Mouse (Mus musculus): ENCODE results near the gene Calhm3. TPM values are rescaled to one million over a fixed set of nuclear protein-coding genes. Genes with fewer than 3 reads are reported as not detected.
A peak's percentile ranks its signal among the peaks of the same experiment; 100 is the strongest.

Calhm3 gene
- polyA plus RNA-seq, 1 experiment from 2014 or later, result not detected

DNA sequence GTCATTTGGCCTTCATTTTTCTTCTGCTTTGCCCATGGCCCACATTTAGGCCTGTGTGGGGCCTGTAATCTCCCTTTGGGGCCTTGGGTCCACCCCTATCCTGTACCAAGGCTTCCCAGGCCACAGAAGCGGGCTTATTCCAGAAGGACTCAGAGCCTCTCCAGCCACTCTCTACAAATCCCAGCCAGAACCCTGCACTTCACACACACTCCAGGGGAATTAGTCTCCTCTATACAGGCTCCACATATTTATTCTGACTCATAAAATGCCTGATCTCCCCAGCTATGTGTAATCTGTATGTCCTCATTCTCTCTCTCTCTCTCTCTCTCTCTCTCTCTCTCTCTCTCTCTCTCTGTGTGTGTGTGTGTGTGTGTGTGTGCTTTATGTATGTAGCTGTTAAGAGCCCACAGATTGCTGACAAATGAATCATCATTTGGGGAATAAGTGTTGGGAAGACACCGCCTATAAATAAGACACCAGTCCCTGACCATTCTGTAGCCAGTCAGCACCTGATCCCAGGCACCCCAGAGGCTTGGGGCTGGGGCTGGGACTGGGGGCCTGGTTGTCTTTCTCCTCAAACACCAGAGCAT is 19.4 kb upstream of the Calhm3 start:
- Histone ChIP-seq H3K27me3 (ENCODE audit: control insufficient read depth, insufficient read depth, low read length) (peaks cover 42% of the 10 kb centered on the region), H3K27ac (ENCODE audit: low read depth, low read length) (no peak overlapping the region), H3K4me2 (no peak overlapping the region), H3K36me3 (ENCODE audit: control insufficient read depth, insufficient read depth, low read length) (no peaks in the 10 kb centered on the region), H3K4me1 (ENCODE audit: control insufficient read depth, insufficient read depth, low read length) (no peaks in the 10 kb centered on the region), H3K9ac (ENCODE audit: low read depth, low read length) (no peak overlapping the region), H3K4me3 (ENCODE audit: low read depth, low read length) (no peak overlapping the region), H3K9me3 (replicated peaks; ENCODE audit: control insufficient read depth, low read length) (peaks cover 5% of the 10 kb centered on the region)
- WGBS (ENCODE audit: insufficient replicate concordance), result 89% methylated on average over 2 of the region's 2 CpGs
- ATAC-seq (replicated peaks; ENCODE audit: insufficient number of reproducible peaks, low FRiP score, low TSS enrichment), result no peak

DNA sequence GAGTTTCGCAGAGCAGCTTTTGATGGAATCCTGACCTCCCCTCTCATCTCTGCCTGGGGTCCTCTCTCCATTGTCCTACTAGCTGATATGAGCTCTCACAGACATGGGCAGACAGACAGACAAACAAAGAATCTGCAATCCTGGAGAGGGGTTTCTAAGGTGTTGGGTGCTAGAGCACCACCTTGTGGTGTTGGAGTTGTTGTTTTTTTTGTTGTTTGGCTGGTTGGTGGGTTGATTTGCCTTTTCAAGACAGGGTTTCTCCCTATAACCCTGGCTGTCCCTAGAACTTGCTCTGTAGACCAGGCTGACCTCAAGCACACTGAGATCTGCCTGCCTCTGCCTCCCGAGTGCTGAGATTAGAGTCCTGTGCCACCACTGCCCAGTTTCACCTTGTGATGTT is 17.9 kb upstream of the Calhm3 start:
- H3K4me2 ChIP-seq, result no peak overlapping the region
- H3K36me3 ChIP-seq (ENCODE audit: control insufficient read depth, insufficient read depth, low read length), result no peaks in the 10 kb centered on the region
- peaks cover 32% of the 10 kb centered on the region for H3K27me3 ChIP-seq (ENCODE audit: control insufficient read depth, insufficient read depth, low read length)
- H3K27ac ChIP-seq (ENCODE audit: low read depth, low read length), result no peak overlapping the region
- no peaks in the 10 kb centered on the region for H3K9me3 ChIP-seq (replicated peaks; ENCODE audit: control insufficient read depth, low read length)
- WGBS (ENCODE audit: insufficient replicate concordance), result 41% methylated on average over 2 of the region's 2 CpGs
- H3K4me3 ChIP-seq (ENCODE audit: low read depth, low read length), result no peak overlapping the region
- no peaks in the 10 kb centered on the region for H3K4me1 ChIP-seq (ENCODE audit: control insufficient read depth, insufficient read depth, low read length)
- H3K9ac ChIP-seq (ENCODE audit: low read depth, low read length), result no peak overlapping the region
- no peak for ATAC-seq (replicated peaks; ENCODE audit: insufficient number of reproducible peaks, low FRiP score, low TSS enrichment)

DNA sequence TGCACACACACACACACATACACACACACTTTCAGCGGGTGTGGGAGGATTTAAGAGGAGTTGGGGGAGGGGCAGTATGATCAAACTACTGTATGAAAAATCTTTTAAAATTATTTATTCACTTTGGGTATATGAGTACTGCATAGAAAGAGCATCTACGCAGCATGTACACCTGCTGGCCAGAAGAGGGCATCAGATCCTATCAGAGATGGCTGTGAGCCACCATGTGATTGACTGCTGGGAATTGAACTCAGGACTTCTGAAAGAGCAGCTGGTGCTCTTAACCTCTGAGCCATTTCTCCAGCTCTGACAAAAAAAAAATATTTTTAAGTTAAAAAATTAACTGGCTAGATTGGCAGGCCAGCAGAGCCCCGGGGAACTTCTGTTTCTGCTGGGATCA is 17.0 kb upstream of the Calhm3 start:
- H3K36me3 ChIP-seq (ENCODE audit: control insufficient read depth, insufficient read depth, low read length), result no peaks in the 10 kb centered on the region
- H3K9me3 ChIP-seq (replicated peaks; ENCODE audit: control insufficient read depth, low read length), result no peaks in the 10 kb centered on the region
- H3K27me3 ChIP-seq (ENCODE audit: control insufficient read depth, insufficient read depth, low read length), result peaks cover 22% of the 10 kb centered on the region
- H3K4me1 ChIP-seq (ENCODE audit: control insufficient read depth, insufficient read depth, low read length), result no peaks in the 10 kb centered on the region
- H3K9ac ChIP-seq (ENCODE audit: low read depth, low read length), result no peak overlapping the region
- H3K4me3 ChIP-seq (ENCODE audit: low read depth, low read length), result no peak overlapping the region
- no peak for ATAC-seq (replicated peaks; ENCODE audit: insufficient number of reproducible peaks, low FRiP score, low TSS enrichment)
- WGBS (ENCODE audit: insufficient replicate concordance), result 54% methylated on average over 3 of the region's 3 CpGs
- no peak overlapping the region for H3K4me2 ChIP-seq
- H3K27ac ChIP-seq (ENCODE audit: low read depth, low read length), result no peak overlapping the region

DNA sequence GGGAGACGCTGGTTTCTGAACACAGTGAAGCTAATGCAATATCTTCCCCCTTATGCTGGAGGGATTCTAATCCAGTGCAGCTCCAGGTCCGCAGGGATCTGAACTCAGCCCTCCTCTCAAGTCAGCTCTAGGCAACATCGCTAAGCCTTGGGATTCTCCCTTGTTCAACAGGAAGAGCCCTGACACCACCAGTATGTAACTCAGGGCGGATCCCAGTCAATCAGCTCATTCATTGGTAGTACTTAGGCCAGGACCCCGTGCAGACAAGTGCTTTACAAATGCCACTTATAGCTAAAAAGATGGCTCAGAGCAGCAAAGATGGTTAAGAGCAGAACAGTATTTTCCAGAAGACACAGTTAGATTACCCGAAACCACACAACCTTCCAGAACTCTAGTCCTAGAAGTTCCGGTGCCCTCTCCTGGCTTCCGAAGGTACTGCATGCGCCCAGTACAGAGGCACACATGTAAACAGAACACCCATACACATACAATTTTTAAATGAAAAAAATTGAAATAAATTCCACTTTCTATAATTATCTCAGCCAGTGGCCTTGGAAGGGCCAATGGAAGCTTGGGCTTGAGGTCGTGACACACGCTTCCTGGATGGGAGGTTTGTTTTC is 11.3 kb upstream of the Calhm3 start:
- ATAC-seq (replicated peaks; ENCODE audit: insufficient number of reproducible peaks, low FRiP score, low TSS enrichment), result no peak
- peak overlapping the region; percentile 65 for H3K4me2 ChIP-seq
- 0 out of 2 replicates have a peak overlapping the region, but pooled peaks have one; percentile 46 for H3K9ac ChIP-seq (ENCODE audit: low read depth, low read length)
- H3K27ac ChIP-seq (ENCODE audit: low read depth, low read length), result no peak overlapping the region
- no peaks in the 10 kb centered on the region for H3K36me3 ChIP-seq (ENCODE audit: control insufficient read depth, insufficient read depth, low read length)
- H3K4me3 ChIP-seq (ENCODE audit: low read depth, low read length), result peak overlapping the region; percentile 21
- peaks cover 4% of the 10 kb centered on the region; the same call in 1 of the 2 replicates for H3K4me1 ChIP-seq (ENCODE audit: control insufficient read depth, insufficient read depth, low read length)
- WGBS (ENCODE audit: insufficient replicate concordance), result 21% methylated on average over 11 of the region's 11 CpGs
- H3K9me3 ChIP-seq (replicated peaks; ENCODE audit: control insufficient read depth, low read length), result no peaks in the 10 kb centered on the region
- no peaks in the 10 kb centered on the region for H3K27me3 ChIP-seq (ENCODE audit: control insufficient read depth, insufficient read depth, low read length)

DNA sequence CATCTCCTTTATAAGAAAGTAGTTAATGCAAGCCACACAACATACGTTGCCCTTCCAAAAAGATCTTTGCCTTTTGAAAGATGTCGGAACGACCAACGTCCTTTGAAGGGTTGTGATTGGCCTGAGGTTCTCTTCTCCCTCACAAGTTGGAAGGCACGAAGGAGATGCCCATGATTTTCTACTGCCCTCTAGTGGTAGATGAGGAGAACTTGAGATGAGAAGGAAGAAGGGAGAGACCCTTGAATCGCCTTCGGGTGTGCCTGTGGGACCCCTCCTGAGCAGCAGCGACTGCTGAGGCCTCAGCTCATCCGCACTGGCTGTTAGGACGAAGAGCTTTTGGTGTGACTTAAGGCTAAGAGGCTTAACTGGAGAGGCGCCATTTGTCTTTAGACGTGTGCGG is 10.7 kb upstream of the Calhm3 start:
- H3K4me3 ChIP-seq (ENCODE audit: low read depth, low read length), result peak overlapping the region; percentile 21
- H3K9me3 ChIP-seq (replicated peaks; ENCODE audit: control insufficient read depth, low read length), result no peaks in the 10 kb centered on the region
- H3K9ac ChIP-seq (ENCODE audit: low read depth, low read length), result 0 out of 2 replicates have a peak overlapping the region, but pooled peaks have one; percentile 46
- 7% methylated on average over 13 of the region's 13 CpGs for WGBS (ENCODE audit: insufficient replicate concordance)
- no peaks in the 10 kb centered on the region for H3K36me3 ChIP-seq (ENCODE audit: control insufficient read depth, insufficient read depth, low read length)
- no peak for ATAC-seq (replicated peaks; ENCODE audit: insufficient number of reproducible peaks, low FRiP score, low TSS enrichment)
- peak overlapping the region; percentile 65 for H3K4me2 ChIP-seq
- peaks cover 4% of the 10 kb centered on the region; the same call in 1 of the 2 replicates for H3K4me1 ChIP-seq (ENCODE audit: control insufficient read depth, insufficient read depth, low read length)
- no peaks in the 10 kb centered on the region for H3K27me3 ChIP-seq (ENCODE audit: control insufficient read depth, insufficient read depth, low read length)
- no peak overlapping the region for H3K27ac ChIP-seq (ENCODE audit: low read depth, low read length)

DNA sequence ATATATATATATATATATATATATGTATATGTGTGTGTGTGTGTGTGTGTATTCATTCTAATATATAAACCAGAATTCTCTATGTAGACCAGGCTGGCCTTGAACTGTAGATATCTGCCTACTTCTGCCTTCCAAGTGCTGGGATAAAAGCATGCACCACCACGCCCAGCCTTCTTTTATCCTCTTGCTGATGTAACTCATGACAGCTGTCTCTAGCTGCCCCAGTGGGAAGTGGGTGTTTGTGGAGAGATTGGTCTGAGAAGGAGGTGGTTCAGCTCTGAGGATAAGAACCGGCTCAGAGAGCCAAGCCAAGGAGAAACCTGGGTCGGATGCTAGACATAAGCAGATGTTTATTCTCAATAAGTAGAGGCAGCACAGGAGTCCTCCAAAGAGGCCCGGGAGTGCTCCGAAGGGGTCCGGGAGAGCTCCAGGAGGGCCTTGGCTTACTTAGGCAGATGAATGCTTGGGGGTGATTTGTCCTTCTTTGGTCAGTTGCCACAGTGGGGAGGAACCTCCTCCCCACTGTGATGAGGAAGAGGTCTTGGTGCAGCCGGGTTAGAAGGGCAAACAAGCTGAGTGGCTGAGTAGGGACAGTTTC is 10.2 kb upstream of the Calhm3 start:
- Histone ChIP-seq H3K9ac (ENCODE audit: low read depth, low read length) (no peak overlapping the region), H3K36me3 (ENCODE audit: control insufficient read depth, insufficient read depth, low read length) (no peaks in the 10 kb centered on the region), H3K27ac (ENCODE audit: low read depth, low read length) (no peak overlapping the region), H3K4me2 (peak overlapping the region; percentile 65), H3K27me3 (ENCODE audit: control insufficient read depth, insufficient read depth, low read length) (no peaks in the 10 kb centered on the region), H3K4me1 (ENCODE audit: control insufficient read depth, insufficient read depth, low read length) (peaks cover 4% of the 10 kb centered on the region; the same call in 1 of the 2 replicates), H3K9me3 (replicated peaks; ENCODE audit: control insufficient read depth, low read length) (no peaks in the 10 kb centered on the region), H3K4me3 (ENCODE audit: low read depth, low read length) (peak overlapping the region; percentile 21; the same call in 1 of the 2 replicates)
- WGBS (ENCODE audit: insufficient replicate concordance), result 41% methylated on average over 7 of the region's 7 CpGs
- no peak for ATAC-seq (replicated peaks; ENCODE audit: insufficient number of reproducible peaks, low FRiP score, low TSS enrichment)

DNA sequence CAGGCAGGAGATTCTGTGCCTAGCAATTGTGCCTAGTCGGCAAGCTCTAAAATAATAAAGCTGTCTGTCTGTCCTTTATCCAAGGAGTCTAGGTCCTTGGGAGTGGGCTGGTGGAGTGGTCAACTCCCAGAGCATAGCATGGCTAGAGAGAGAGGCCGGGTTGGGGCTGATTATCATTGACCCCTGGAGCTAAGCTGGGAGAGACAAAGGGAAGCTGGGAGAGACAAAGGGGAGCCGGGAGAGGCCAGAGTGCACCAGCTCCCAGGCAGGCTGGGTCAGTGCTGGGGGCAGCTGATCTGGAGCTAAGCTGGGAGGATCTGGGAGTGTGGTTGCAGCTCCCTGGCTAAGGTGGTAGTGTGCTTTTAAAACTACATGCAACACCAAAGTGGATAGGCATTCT is 9.2 kb upstream of the Calhm3 start:
- H3K27ac ChIP-seq (ENCODE audit: low read depth, low read length), result no peak overlapping the region
- no peak for ATAC-seq (replicated peaks; ENCODE audit: insufficient number of reproducible peaks, low FRiP score, low TSS enrichment)
- no peaks in the 10 kb centered on the region for H3K27me3 ChIP-seq (ENCODE audit: control insufficient read depth, insufficient read depth, low read length)
- H3K4me1 ChIP-seq (ENCODE audit: control insufficient read depth, insufficient read depth, low read length), result peaks cover 4% of the 10 kb centered on the region; the same call in 1 of the 2 replicates
- no peaks in the 10 kb centered on the region for H3K9me3 ChIP-seq (replicated peaks; ENCODE audit: control insufficient read depth, low read length)
- 40% methylated on average over 3 of the region's 3 CpGs for WGBS (ENCODE audit: insufficient replicate concordance)
- no peak overlapping the region for H3K4me2 ChIP-seq
- no peak overlapping the region for H3K9ac ChIP-seq (ENCODE audit: low read depth, low read length)
- H3K36me3 ChIP-seq (ENCODE audit: control insufficient read depth, insufficient read depth, low read length), result no peaks in the 10 kb centered on the region
- no peak overlapping the region for H3K4me3 ChIP-seq (ENCODE audit: low read depth, low read length)

DNA sequence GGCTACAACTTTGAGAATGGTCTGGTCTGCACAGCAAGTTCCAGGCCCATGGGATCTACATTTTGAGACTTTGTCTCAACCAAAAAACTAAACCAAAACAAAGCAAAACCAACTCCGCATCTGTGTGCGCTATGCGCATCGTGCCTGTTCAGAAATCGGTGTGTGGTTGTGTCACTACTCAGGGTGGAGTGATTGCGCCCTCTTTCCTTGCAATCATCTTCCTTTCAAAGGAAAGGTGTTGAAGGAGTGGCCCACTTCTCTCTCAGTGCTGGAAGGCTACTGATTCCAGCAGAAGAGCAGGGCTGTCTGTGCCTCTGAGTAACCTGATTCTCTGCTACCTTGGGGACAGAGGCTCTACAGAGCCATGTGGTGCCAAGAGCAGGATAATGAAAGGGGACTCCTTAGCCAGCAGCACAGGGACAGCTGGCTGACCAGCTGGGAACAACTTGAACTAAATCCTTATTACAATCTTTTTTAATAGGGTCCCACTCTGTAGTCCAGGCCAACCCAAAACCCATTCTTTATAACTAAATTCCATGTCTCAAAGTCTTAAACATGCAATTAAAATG is 5.7 kb upstream of the Calhm3 start:
- ATAC-seq (replicated peaks; ENCODE audit: insufficient number of reproducible peaks, low FRiP score, low TSS enrichment), result no peak
- 94% methylated on average over 6 of the region's 6 CpGs for WGBS (ENCODE audit: insufficient replicate concordance)

More for the DNA sequence above, 5.7 kb upstream of the Calhm3 start:
- Histone ChIP-seq H3K4me3 (ENCODE audit: low read depth, low read length) (no peak overlapping the region), H3K27ac (ENCODE audit: low read depth, low read length) (no peak overlapping the region), H3K36me3 (ENCODE audit: control insufficient read depth, insufficient read depth, low read length) (no peaks in the 10 kb centered on the region), H3K27me3 (ENCODE audit: control insufficient read depth, insufficient read depth, low read length) (no peaks in the 10 kb centered on the region), H3K4me2 (no peak overlapping the region), H3K4me1 (ENCODE audit: control insufficient read depth, insufficient read depth, low read length) (no peaks in the 10 kb centered on the region), H3K9me3 (replicated peaks; ENCODE audit: control insufficient read depth, low read length) (no peaks in the 10 kb centered on the region), H3K9ac (ENCODE audit: low read depth, low read length) (no peak overlapping the region)
